Comparison of ENCODE assay signal across 19 mouse cellular contexts in genomic region chr7:134226231-134226630, GRCm38 (mm10). TPM values are rescaled to one million over a fixed set of nuclear protein-coding genes. Genes with fewer than 3 reads are reported as not detected.
"Had no signal": no experiment of that assay in that cellular context is flagged by ENCODE, and none has a peak within 500 bp of the region (broad histone marks: within the 10 kb centered on the region; RNA-seq: fewer than 3 reads in every experiment).

No protein-coding gene starts in this region.

- H3K9me3 ChIP-seq: liver, embryonic 15.5 days; megakaryocyte, embryonic 14.5 days; midbrain, embryonic 13.5 days; midbrain, embryonic 15.5 days; neural tube, embryonic 13.5 days; neural tube, embryonic 15.5 days had no signal

- ATAC-seq: liver, postnatal 0 days; midbrain, embryonic 13.5 days; midbrain, embryonic 15.5 days had no signal

- H3K27ac ChIP-seq: liver, embryonic 15.5 days; macrophage; midbrain, embryonic 13.5 days; midbrain, embryonic 15.5 days; neural tube, embryonic 13.5 days had no signal

- H3K36me3 ChIP-seq: liver, embryonic 15.5 days; midbrain, embryonic 13.5 days; midbrain, embryonic 15.5 days; neural tube, embryonic 13.5 days; neural tube, embryonic 15.5 days had no signal

- H3K4me1 ChIP-seq: liver, embryonic 15.5 days; megakaryocyte, embryonic 14.5 days had no signal

- DNase-seq: liver, postnatal 0 days; lung, adult 2 months; lung, postnatal 10 days; retina, postnatal 1 day; right cerebral cortex, adult 18-20 months; right cerebral cortex, postnatal 25 days; right cerebral cortex, postnatal 4 days; spleen, adult 18-20 months; thymus, adult 18-20 months; thymus, postnatal 14 days; thymus, postnatal 36 days had no signal

- H3K9ac ChIP-seq: liver, embryonic 15.5 days; liver, postnatal 0 days had no signal

- H3K4me3 ChIP-seq: liver, embryonic 15.5 days; megakaryocyte, embryonic 14.5 days had no signal

RNA-seq across cellular contexts. Expression of gene Adam12, which starts 5.7 kb away (rescaled TPM):
- total RNA-seq: monocyte, adult 5-6 weeks had no signal
- polyA plus RNA-seq: macrophage had no signal
